Mouse (Mus musculus): ENCODE results near the gene Aars2. TPM values are rescaled to one million over a fixed set of nuclear protein-coding genes. Genes with fewer than 3 reads are reported as not detected.
A peak's percentile ranks its signal among the peaks of the same experiment; 100 is the strongest.

Aars2 gene
- total and polyA plus RNA-seq, 2 experiments from 2014 or later, result 15.0 to 25.6 TPM

GRCm38 (mm10) chr17:45510871-45511270, 4.2 kb downstream of the Aars2 start:
- H3K36me3 ChIP-seq (replicated peaks; ENCODE audit: control insufficient read depth, insufficient read depth, low read length), result peaks cover 40% of the 10 kb centered on the region

GRCm38 (mm10) chr17:45511757-45512156, 5.1 kb downstream of the Aars2 start:
- H3K27ac ChIP-seq (ENCODE audit: low read depth), result no peak overlapping the region
- H3K4me3 ChIP-seq (ENCODE audit: low read depth, low read length), result no peak overlapping the region
- H3K4me1 ChIP-seq (ENCODE audit: control insufficient read depth, insufficient read depth), result peaks cover 5% of the 10 kb centered on the region; the same call in 1 of the 2 replicates
- H3K36me3 ChIP-seq (replicated peaks; ENCODE audit: control insufficient read depth, insufficient read depth, low read length), result peaks cover 40% of the 10 kb centered on the region
- no peaks in the 10 kb centered on the region for H3K27me3 ChIP-seq (ENCODE audit: control insufficient read depth, insufficient read depth, low read length)
- DNase-seq (ENCODE audit: low spot score) (no peak), ATAC-seq (ENCODE audit: insufficient read depth, low read depth) (no peak)
- TF ChIP-seq CTCF (IDR thresholded peaks at IDR 0.05; ENCODE audit: low read depth) (no peak), EP300 (IDR thresholded peaks at IDR 0.05; ENCODE audit: low read depth) (no peak)
- H3K9ac ChIP-seq (replicated peaks; ENCODE audit: low read depth, low read length), result no peak overlapping the region
- 88% methylated on average over 4 of the region's 4 CpGs for WGBS
- no peak overlapping the region for H3K4me2 ChIP-seq (ENCODE audit: low read depth, low read length)
- no peaks in the 10 kb centered on the region for H3K9me3 ChIP-seq (replicated peaks; ENCODE audit: control insufficient read depth, low read length)

More at GRCm38 (mm10) chr17:45510871-45511270, 4.2 kb downstream of the Aars2 start:
- H3K27me3 ChIP-seq (ENCODE audit: control insufficient read depth, insufficient read depth, low read length), result no peaks in the 10 kb centered on the region
- H3K27ac ChIP-seq (ENCODE audit: low read depth), result no peak overlapping the region
- DNase-seq (ENCODE audit: low spot score) (no peak), ATAC-seq (ENCODE audit: insufficient read depth, low read depth) (no peak)
- no peak overlapping the region for H3K4me2 ChIP-seq (ENCODE audit: low read depth, low read length)
- TF ChIP-seq CTCF (IDR thresholded peaks at IDR 0.05; ENCODE audit: low read depth), result no peak
- TF ChIP-seq EP300 (IDR thresholded peaks at IDR 0.05; ENCODE audit: low read depth), result no peak
- H3K4me1 ChIP-seq (ENCODE audit: control insufficient read depth, insufficient read depth), result peaks cover 5% of the 10 kb centered on the region; the same call in 1 of the 2 replicates
- no peak overlapping the region for H3K9ac ChIP-seq (replicated peaks; ENCODE audit: low read depth, low read length)
- no peak overlapping the region for H3K4me3 ChIP-seq (ENCODE audit: low read depth, low read length)
- no peaks in the 10 kb centered on the region for H3K9me3 ChIP-seq (replicated peaks; ENCODE audit: control insufficient read depth, low read length)
- WGBS, result 87% methylated on average over 4 of the region's 4 CpGs

- TF ChIP-seq CTCF (IDR thresholded peaks at IDR 0.05; ENCODE audit: low read depth) (no peak), EP300 (IDR thresholded peaks at IDR 0.05; ENCODE audit: low read depth) (no peak)
- no peak overlapping the region for H3K4me2 ChIP-seq (ENCODE audit: low read depth, low read length)
- no peaks in the 10 kb centered on the region for H3K27me3 ChIP-seq (ENCODE audit: control insufficient read depth, insufficient read depth, low read length)
- no peaks in the 10 kb centered on the region for H3K4me1 ChIP-seq (ENCODE audit: control insufficient read depth, insufficient read depth)
- WGBS, result 47% methylated on average over 15 of the region's 15 CpGs
- no peak overlapping the region for H3K27ac ChIP-seq (ENCODE audit: low read depth)
- no peak for DNase-seq (ENCODE audit: low spot score)
- no peak overlapping the region for H3K4me3 ChIP-seq (ENCODE audit: low read depth, low read length)
- no peaks in the 10 kb centered on the region for H3K9me3 ChIP-seq (replicated peaks; ENCODE audit: control insufficient read depth, low read length)
- no peak overlapping the region for H3K9ac ChIP-seq (replicated peaks; ENCODE audit: low read depth, low read length)
- peaks cover 49% of the 10 kb centered on the region for H3K36me3 ChIP-seq (replicated peaks; ENCODE audit: control insufficient read depth, insufficient read depth, low read length)
- ATAC-seq (ENCODE audit: insufficient read depth, low read depth), result no peak
These were observed 8.6 kb downstream of the Aars2 start for GRCm38 (mm10) chr17:45515204-45515726.

DNA sequence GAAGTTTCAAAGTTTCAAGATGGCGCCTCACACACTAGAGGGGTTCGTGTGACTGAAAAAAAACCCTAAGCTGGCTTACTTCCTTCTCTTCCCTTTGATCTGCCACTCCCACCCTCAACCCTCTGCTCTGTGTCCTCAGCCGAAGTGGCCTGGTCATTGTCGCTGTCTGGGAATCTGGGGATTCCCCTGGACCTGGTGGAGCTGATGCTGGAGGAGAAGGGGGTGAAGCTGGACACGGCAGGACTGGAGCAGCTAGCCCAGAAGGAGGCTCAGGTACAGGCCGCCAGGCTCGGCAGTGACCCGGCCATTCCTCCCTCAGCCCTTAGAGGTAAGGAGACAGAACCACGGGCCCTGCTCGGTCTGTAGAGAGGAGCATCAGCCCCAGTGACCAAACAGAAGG, 9.2 kb downstream of the Aars2 start:
- H3K9me3 ChIP-seq (replicated peaks; ENCODE audit: control insufficient read depth, low read length), result no peaks in the 10 kb centered on the region
- no peaks in the 10 kb centered on the region for H3K4me1 ChIP-seq (ENCODE audit: control insufficient read depth, insufficient read depth)
- WGBS, result 80% methylated on average over 10 of the region's 10 CpGs
- H3K4me2 ChIP-seq (ENCODE audit: low read depth, low read length), result no peak overlapping the region
- DNase-seq (ENCODE audit: low spot score) (no peak), ATAC-seq (ENCODE audit: insufficient read depth, low read depth) (no peak)
- H3K36me3 ChIP-seq (replicated peaks; ENCODE audit: control insufficient read depth, insufficient read depth, low read length), result peaks cover 49% of the 10 kb centered on the region
- H3K4me3 ChIP-seq (ENCODE audit: low read depth, low read length), result no peak overlapping the region
- no peaks in the 10 kb centered on the region for H3K27me3 ChIP-seq (ENCODE audit: control insufficient read depth, insufficient read depth, low read length)
- H3K9ac ChIP-seq (replicated peaks; ENCODE audit: low read depth, low read length), result no peak overlapping the region
- no peak overlapping the region for H3K27ac ChIP-seq (ENCODE audit: low read depth)
- TF ChIP-seq EP300 (IDR thresholded peaks at IDR 0.05; ENCODE audit: low read depth) (no peak), CTCF (IDR thresholded peaks at IDR 0.05; ENCODE audit: low read depth) (no peak)

GRCm38 (mm10) chr17:45516488-45516887, 9.8 kb downstream of the Aars2 start:
- no peak overlapping the region for H3K4me2 ChIP-seq (ENCODE audit: low read depth, low read length)
- DNase-seq (ENCODE audit: low spot score), result peak; percentile 71
- no peaks in the 10 kb centered on the region for H3K27me3 ChIP-seq (ENCODE audit: control insufficient read depth, insufficient read depth, low read length)
- ATAC-seq (ENCODE audit: insufficient read depth, low read depth), result peak; percentile 49
- no peaks in the 10 kb centered on the region for H3K4me1 ChIP-seq (ENCODE audit: control insufficient read depth, insufficient read depth)
- no peak overlapping the region for H3K4me3 ChIP-seq (ENCODE audit: low read depth, low read length)
- H3K9me3 ChIP-seq (replicated peaks; ENCODE audit: control insufficient read depth, low read length), result no peaks in the 10 kb centered on the region
- H3K36me3 ChIP-seq (replicated peaks; ENCODE audit: control insufficient read depth, insufficient read depth, low read length), result peaks cover 45% of the 10 kb centered on the region
- no peak overlapping the region for H3K27ac ChIP-seq (ENCODE audit: low read depth)
- no peak overlapping the region for H3K9ac ChIP-seq (replicated peaks; ENCODE audit: low read depth, low read length)
- 28% methylated on average over 8 of the region's 8 CpGs for WGBS
- TF ChIP-seq CTCF (IDR thresholded peaks at IDR 0.05; ENCODE audit: low read depth) (peak; percentile 93), EP300 (IDR thresholded peaks at IDR 0.05; ENCODE audit: low read depth) (no peak)

- no peaks in the 10 kb centered on the region for H3K9me3 ChIP-seq (replicated peaks; ENCODE audit: control insufficient read depth, low read length)
- no peak for ATAC-seq (ENCODE audit: insufficient read depth, low read depth)
- no peak for DNase-seq (ENCODE audit: low spot score)
- H3K4me1 ChIP-seq (ENCODE audit: control insufficient read depth, insufficient read depth), result no peaks in the 10 kb centered on the region
- H3K36me3 ChIP-seq (replicated peaks; ENCODE audit: control insufficient read depth, insufficient read depth, low read length), result peaks cover 39% of the 10 kb centered on the region
- no peak overlapping the region for H3K4me2 ChIP-seq (ENCODE audit: low read depth, low read length)
- no peak overlapping the region for H3K9ac ChIP-seq (replicated peaks; ENCODE audit: low read depth, low read length)
- no peaks in the 10 kb centered on the region for H3K27me3 ChIP-seq (ENCODE audit: control insufficient read depth, insufficient read depth, low read length)
- TF ChIP-seq CTCF (IDR thresholded peaks at IDR 0.05; ENCODE audit: low read depth) (no peak), EP300 (IDR thresholded peaks at IDR 0.05; ENCODE audit: low read depth) (no peak)
- H3K27ac ChIP-seq (ENCODE audit: low read depth), result no peak overlapping the region
- H3K4me3 ChIP-seq (ENCODE audit: low read depth, low read length), result no peak overlapping the region
- WGBS, result 92% methylated on average over 21 of the region's 21 CpGs
These were observed 10.5 kb downstream of the Aars2 start for GRCm38 (mm10) chr17:45517135-45517534.
